8 mouse cellular contexts compared by ENCODE assay signal in the genomic region with DNA sequence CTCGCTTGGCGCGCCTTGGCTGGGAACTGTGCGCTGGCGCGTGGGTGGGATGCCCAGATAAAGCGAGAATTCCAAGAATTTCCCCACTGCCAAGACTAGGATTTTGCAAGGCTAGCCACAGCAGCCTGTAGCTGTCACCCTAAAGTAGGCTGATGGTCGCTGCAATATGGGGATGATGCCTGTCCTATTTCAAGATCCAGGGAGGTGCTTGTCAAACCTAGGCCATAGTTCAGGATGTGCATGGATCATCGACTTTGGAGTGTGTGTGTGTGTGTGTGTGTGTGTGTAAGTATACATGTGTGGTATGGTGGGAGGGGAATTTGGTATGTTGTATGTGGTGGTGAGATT. TPM values are rescaled to one million over a fixed set of nuclear protein-coding genes. Genes with fewer than 3 reads are reported as not detected.
DNase-seq lines count a peak whose midpoint lies in the region; ATAC-seq and TF ChIP-seq lines count a peak whose summit lies in the region.

No protein-coding gene starts in this region.

- no peak for TF ChIP-seq CTCF in kidney, postnatal 0 days (IDR thresholded peaks at IDR 0.05; ENCODE audit: low read depth)

- peak overlapping the region; percentile 86 for H3K4me2 ChIP-seq in kidney, postnatal 0 days (ENCODE audit: low read length)
- peak overlapping the region; percentile 92 for H3K4me2 ChIP-seq in midbrain, embryonic 16.5 days (ENCODE audit: low read length)

- DNase-seq in kidney, postnatal 0 days (ENCODE audit: low spot score): no peak
- no peak for DNase-seq in kidney, postnatal 4 days
- DNase-seq in embryonic facial prominence, embryonic 10.5 days (ENCODE audit: low spot score): no peak
- DNase-seq in cerebellum, postnatal 4 days (ENCODE audit: low spot score in 2 of 2): no peak
- no peak for DNase-seq in adrenal gland, postnatal 14 days
- DNase-seq in adrenal gland, postnatal 4 days (ENCODE audit: low spot score in 2 of 2): no peak

- H3K9ac ChIP-seq in kidney, postnatal 0 days (ENCODE audit: low read depth, low read length): peak overlapping the region; percentile 83
- H3K9ac ChIP-seq in midbrain, embryonic 16.5 days (ENCODE audit: low read depth, low read length): peak overlapping the region; percentile 91

- no peaks in the 10 kb centered on the region for H3K36me3 ChIP-seq in kidney, postnatal 0 days (ENCODE audit: insufficient read depth, low read length)
- H3K36me3 ChIP-seq in embryonic facial prominence, embryonic 10.5 days (replicated peaks): no peaks in the 10 kb centered on the region
- no peaks in the 10 kb centered on the region for H3K36me3 ChIP-seq in midbrain, embryonic 16.5 days (ENCODE audit: control insufficient read depth, insufficient read depth, low read length)

- H3K27ac ChIP-seq in kidney, postnatal 0 days: no peak overlapping the region
- H3K27ac ChIP-seq in embryonic facial prominence, embryonic 10.5 days (replicated peaks): peak overlapping the region; percentile 90
- peak overlapping the region; percentile 70 for H3K27ac ChIP-seq in midbrain, embryonic 16.5 days (ENCODE audit: low read length)

- peak overlapping the region; percentile 87 for H3K4me3 ChIP-seq in kidney, postnatal 0 days (replicated peaks; ENCODE audit: low read depth, low read length)
- peak overlapping the region; percentile 92 for H3K4me3 ChIP-seq in embryonic facial prominence, embryonic 10.5 days
- H3K4me3 ChIP-seq in midbrain, embryonic 16.5 days (ENCODE audit: low read depth, low read length): peak overlapping the region; percentile 92

- WGBS in kidney, postnatal 0 days: 2% methylated on average over 9 of the region's 9 CpGs
- 2% methylated on average over 9 of the region's 9 CpGs for WGBS in embryonic facial prominence, embryonic 10.5 days
- WGBS in midbrain, embryonic 16.5 days: 2% methylated on average over 9 of the region's 9 CpGs

- ATAC-seq in kidney, postnatal 0 days (replicated peaks; ENCODE audit: low FRiP score, low read depth): peak; percentile 23; the same call in 1 of the 2 replicates
- ATAC-seq in inflammation-experienced regulatory T-cells, adult 6 months: peak; percentile 11
- ATAC-seq in midbrain, embryonic 16.5 days: peak; percentile 57

- H3K9me3 ChIP-seq in kidney, postnatal 0 days (replicated peaks; ENCODE audit: low read length): no peaks in the 10 kb centered on the region
- H3K9me3 ChIP-seq in embryonic facial prominence, embryonic 10.5 days: no peaks in the 10 kb centered on the region
- H3K9me3 ChIP-seq in midbrain, embryonic 16.5 days (replicated peaks; ENCODE audit: control insufficient read depth, low read length, poor library complexity, severe bottlenecking): no peaks in the 10 kb centered on the region

- H3K27me3 ChIP-seq in kidney, postnatal 0 days (ENCODE audit: insufficient read depth, low read length): no peaks in the 10 kb centered on the region
- no peaks in the 10 kb centered on the region for H3K27me3 ChIP-seq in embryonic facial prominence, embryonic 10.5 days (replicated peaks; ENCODE audit: low read depth, poor library complexity, severe bottlenecking)
- H3K27me3 ChIP-seq in midbrain, embryonic 16.5 days (ENCODE audit: control insufficient read depth, insufficient read depth, low read depth, low read length): no peaks in the 10 kb centered on the region

- H3K4me1 ChIP-seq in kidney, postnatal 0 days (replicated peaks; ENCODE audit: insufficient read depth, low read length): peaks cover 11% of the 10 kb centered on the region; the same call in 1 of the 2 replicates
- peaks cover 19% of the 10 kb centered on the region for H3K4me1 ChIP-seq in embryonic facial prominence, embryonic 10.5 days
- H3K4me1 ChIP-seq in midbrain, embryonic 16.5 days (ENCODE audit: control insufficient read depth, insufficient read depth, low read length): peaks cover 10% of the 10 kb centered on the region

RNA-seq across cellular contexts. Expression of gene C2cd2, which starts 39.6 kb away (rescaled TPM):
- 12.8 and 15.5 TPM in 2 replicates for polyA plus RNA-seq in kidney, postnatal 0 days (2015; fragmentation: Nextera tagmentation; extraction: Ambion mirVana)
- 11.6 and 14.0 TPM in 2 replicates for polyA plus RNA-seq in embryonic facial prominence, embryonic 10.5 days (2016; fragmentation: Nextera tagmentation; extraction: Ambion mirVana)
- 10 to 100 TPM in 1 of 3 experiments, 1 to 10 TPM in 2; 5.7 to 12.8 (median 7.5) TPM for polyA plus RNA-seq in inflammation-experienced regulatory T-cells, adult 6 months (2017; shearing (Covaris generic))
- polyA plus RNA-seq in midbrain, embryonic 16.5 days (2015; fragmentation: Nextera tagmentation; extraction: Ambion mirVana): 11.7 and 13.4 TPM in 2 replicates
- total RNA-seq in adrenal gland, postnatal 14 days (2021): 27.3 and 38.2 TPM in 2 replicates
- total RNA-seq in adrenal gland, postnatal 4 days (2021): 10 to 100 TPM; 26.2 to 27.3 TPM

RNA-seq across cellular contexts. Expression of gene Zbtb21, which starts 39.7 kb away (rescaled TPM):
- 8.6 and 9.1 TPM in 2 replicates for polyA plus RNA-seq in kidney, postnatal 0 days (2015; fragmentation: Nextera tagmentation; extraction: Ambion mirVana)
- polyA plus RNA-seq in embryonic facial prominence, embryonic 10.5 days (2016; fragmentation: Nextera tagmentation; extraction: Ambion mirVana): 14.5 and 15.2 TPM in 2 replicates
- 1 to 10 TPM; 5.5 to 7.9 (median 7.0) TPM for polyA plus RNA-seq in inflammation-experienced regulatory T-cells, adult 6 months (2017; shearing (Covaris generic))
- 11.9 and 12.8 TPM in 2 replicates for polyA plus RNA-seq in midbrain, embryonic 16.5 days (2015; fragmentation: Nextera tagmentation; extraction: Ambion mirVana)
- 25.9 and 30.6 TPM in 2 replicates for total RNA-seq in adrenal gland, postnatal 14 days (2021)
- total RNA-seq in adrenal gland, postnatal 4 days (2021): 10 to 100 TPM; 29.7 to 32.0 TPM
